Mouse (Mus musculus) cerebellum, postnatal 14 days (tissue): ENCODE results near the gene Nf2.
"Not testable (repeated sequence)": the region's sequence is repeated elsewhere in the genome, so short reads cannot be mapped to it uniquely, and the experiment has no call there.

Experiments used
- DNase-seq, 2 experiments: peaks; one replicate each; pipeline ENCODE4 v3.0.0; 2021; ENCODE audit warnings: mixed read lengths in 2 of 2

The Nf2 gene

DNA sequence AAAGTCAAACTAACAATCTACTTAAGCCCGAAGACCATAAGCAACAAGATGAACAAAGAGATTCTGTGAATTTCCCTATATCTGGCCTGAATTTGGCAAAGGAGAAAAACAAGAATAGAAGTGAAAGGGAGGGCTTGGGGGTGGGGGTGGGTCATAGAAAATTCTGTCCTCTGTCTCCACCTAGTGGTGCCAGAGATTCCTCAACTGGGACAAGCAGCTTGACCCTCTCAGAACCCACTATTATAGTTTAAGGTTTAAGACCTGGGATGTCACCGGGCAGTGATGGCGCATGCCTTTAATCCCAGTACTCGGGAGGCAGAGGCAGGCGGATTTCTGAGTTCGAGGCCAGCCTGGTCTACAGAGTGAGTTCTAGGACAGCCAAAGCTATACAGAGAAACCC lies 12.6 kb downstream of the Nf2 start:
- DNase-seq, result peak; percentile 70 to 77

DNA sequence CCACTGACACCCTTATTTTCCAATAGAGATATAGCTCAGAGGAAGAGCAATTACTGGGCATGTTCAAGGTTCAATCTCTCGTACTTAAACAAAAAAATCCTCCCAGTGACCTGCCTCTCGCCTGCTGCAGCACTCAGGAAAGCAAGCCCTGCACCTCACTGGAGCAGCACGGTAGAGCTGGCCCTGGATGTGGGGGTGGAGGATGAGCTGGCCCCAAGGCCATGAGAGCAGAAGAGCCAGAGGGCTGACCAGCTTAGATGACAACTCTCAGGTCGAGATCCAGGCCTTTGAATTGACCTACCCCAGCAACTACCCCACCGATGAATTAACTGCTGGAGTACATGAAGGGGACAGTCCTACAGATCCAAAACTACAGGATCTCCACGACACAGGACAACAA lies 13.9 kb downstream of the Nf2 start:
- no peak for DNase-seq

DNA sequence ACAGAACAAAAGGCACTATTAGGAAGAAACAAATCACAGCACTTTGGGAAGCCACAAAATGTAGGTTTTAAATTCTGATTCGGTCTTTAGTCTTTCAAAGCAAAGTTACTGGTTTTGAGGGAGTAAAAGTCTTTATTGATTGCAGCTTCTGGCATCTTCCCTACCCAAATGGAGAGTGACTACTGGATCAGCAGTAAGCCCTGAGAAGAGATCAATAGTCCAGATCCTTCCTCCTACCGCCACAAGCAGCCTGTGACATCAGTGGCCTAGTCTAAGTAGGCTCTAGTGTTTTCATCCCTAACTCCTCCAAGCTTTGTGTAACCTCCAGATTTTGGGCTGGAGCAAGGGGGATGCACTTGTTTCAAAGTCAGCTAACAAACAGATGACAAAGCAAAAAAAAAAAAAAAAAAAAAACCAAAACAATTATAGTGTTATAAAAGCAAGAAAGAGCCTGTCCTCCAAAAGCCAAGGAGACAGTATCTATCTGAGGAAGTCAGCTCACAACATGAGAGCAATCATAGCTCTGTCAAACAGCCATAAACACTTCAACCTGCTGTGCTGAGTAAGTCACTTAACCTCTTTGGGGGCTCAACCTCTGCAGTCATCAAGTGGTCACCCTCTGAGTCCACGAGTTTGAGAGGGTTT lies 15.9 kb downstream of the Nf2 start:
- DNase-seq, result no peak

DNA sequence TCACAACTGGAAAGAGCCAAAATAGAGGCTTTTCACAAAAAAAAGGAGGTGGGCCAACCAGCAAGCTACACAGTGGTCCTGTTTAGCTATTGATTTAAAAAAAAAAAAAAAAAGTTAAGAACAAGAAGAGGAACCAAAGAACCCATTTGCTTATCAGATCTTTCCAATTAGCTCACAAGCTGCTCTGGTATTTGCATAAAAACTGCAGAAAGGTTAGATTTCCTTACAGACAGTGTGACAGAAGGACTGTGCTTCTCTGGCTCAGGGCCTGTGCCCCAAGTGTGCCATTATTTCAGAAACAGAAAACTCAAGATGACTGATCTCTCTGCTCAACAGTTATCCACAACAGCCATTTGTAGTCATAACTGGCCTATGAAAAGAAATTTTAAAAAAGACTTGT lies 18.3 kb downstream of the Nf2 start:
- peak in 1 of 2 experiments; percentile 30 for DNase-seq

DNA sequence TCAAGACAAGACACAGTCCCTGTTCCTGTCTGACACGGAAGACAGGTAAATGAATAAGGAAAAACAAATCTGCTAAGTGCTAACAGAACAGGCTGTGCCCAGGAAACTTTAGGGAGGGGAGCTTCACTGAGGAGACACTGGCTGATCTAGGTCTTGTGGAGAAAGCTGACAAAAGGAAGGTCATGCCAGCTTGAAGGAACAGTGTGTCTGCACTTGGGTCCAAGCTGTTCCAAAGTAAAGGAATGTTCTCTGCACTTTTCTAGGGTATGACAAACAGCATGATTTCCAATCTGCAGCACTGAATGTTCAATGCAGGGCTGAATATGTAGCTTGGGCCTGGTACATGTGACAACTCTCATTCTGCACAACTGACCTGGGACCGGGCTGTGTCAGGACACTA lies 21.4 kb downstream of the Nf2 start:
- no peak for DNase-seq

DNA sequence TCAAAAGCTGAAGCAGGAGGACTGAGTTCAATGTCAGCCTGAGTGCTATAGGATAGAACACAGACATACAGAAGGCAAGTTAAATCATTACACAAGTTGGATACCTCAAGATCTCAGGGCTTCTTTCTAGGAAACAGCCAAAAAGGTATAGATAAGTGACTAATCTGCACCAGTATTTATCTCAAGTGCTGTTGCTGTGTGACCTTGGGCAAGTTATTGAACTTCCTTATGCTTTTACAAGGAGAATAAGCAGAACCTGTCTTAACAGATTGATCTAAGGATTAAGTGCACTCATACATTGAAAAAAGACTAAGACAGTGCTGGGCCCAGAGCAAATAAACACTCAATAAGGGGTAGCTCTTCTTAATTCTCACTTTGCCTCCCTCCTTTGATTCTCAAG lies 22.0 kb downstream of the Nf2 start:
- DNase-seq, result no peak

DNA sequence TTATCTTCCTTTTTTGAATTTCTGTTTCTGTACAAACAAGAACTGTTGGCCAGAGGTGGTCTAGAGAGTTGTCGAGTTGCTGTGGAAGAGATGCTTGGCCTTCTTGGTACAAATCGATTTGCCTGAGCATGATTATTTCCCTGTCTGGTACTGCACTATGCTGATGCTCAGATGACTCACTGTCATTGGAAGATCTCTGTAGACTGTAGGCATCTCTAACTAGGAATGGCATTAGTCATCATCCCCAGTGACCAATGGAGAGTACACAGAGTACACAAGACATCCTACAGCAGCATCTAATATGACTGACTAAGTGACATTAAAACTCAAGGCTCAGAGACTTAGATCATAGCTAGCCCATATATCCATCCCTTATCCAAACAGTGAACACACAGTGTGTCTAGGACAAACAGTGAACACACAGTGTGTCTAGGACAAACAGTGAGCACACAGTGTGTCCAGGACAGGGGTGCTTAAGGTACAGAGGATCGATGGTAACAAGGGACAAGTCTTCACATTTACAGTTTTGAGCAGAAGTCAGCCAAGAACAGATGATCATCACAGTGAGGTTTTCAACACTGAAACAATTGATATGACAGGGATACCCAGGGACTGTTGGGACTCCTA lies 23.1 kb downstream of the Nf2 start:
- no peak for DNase-seq

DNA sequence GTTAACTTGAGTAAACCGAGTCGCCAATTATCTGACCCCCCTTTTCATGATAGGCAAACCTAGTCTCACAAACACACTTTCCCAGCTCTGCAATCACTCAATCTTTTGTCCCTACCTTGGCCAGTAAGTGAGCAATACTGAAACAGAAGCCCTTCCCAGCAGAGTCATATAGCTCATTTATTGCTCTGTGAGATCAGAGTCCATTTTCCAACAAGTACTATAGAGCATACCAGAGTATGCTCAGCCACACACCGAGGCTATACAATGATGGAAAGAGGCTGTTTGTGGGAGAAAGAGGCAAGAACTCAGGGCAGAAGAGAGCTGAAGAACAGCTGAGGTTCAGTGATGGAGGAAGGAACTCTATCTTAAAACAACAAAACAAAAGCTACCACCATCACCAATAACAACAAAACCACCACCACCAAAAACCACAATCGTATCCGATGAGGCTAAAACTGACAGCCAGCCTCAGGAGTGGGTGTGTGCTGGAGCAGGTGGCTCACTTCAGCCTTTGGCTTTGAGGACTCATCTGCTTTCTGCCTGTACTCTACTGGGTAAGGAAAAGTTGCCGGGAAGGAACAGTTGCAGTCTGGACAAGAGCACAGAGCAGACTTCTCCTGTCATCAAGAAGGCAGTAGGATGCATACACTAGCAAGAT lies 25.6 kb downstream of the Nf2 start:
- no peak for DNase-seq

DNA sequence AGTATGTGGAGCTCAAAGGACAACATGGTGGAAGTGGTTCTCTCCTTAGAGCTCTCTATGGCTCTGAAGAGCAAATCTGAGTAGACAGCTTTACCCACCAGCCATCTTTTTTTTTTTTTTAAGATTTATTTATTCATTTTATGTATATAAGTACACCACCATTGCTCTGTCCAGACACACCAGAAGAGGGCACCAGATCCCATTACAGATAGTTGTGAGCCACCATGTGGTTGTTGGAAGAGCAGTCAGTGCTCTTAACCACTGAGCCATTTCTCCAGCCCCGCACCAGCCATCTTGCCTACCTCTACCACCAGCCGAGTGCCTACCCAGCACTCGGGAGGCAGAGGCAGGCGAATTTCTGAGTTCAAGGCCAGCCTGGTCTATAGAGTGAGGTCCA lies 26.9 kb downstream of the Nf2 start:
- peak in 1 of 2 experiments; percentile 12 for DNase-seq

DNA sequence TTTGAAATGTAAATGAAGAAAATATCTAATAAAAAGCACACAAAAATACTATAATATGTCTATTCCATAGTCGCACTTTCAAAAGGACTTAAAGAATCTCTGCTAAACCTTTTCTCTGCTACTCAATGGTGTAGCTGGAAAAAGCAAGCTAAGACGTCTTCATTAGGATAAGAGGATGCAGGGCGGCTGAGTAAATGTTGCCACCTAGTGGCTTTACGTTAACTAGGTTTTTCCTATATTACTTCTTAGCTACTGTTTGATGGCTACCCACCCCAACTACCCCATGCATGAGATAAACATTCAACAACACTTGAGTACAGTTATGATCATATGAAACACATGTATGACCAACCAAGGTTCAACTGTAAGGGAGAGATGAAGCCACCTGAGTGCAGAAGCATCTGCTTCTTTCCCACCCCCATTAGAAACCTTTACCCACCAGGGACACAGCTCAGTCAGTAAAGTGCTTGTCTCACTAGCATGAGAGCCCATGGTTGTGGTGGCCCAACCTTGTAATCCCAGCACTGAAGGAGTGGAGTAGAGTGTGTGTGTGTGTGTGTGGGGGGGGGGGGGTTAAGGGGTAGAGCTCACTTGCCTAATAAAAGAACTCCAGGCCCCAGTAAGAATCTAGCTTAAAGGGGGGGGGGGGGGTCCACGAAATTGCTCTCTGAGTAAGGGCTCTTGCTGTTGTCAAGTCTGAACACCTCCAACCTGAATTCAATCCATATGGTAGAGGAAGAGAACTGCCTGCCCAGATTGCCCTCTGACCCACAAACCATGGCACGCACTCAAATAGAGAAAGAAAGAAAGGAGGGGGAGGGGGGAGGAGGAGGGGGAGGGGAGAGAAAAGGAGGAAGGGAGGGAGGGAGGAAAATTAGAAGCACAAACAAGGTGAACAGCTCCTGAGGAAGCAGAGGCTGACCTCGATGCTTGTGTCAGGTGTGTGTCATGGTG lies 27.6 kb downstream of the Nf2 start:
- peak; percentile 28 to 49 for DNase-seq

DNA sequence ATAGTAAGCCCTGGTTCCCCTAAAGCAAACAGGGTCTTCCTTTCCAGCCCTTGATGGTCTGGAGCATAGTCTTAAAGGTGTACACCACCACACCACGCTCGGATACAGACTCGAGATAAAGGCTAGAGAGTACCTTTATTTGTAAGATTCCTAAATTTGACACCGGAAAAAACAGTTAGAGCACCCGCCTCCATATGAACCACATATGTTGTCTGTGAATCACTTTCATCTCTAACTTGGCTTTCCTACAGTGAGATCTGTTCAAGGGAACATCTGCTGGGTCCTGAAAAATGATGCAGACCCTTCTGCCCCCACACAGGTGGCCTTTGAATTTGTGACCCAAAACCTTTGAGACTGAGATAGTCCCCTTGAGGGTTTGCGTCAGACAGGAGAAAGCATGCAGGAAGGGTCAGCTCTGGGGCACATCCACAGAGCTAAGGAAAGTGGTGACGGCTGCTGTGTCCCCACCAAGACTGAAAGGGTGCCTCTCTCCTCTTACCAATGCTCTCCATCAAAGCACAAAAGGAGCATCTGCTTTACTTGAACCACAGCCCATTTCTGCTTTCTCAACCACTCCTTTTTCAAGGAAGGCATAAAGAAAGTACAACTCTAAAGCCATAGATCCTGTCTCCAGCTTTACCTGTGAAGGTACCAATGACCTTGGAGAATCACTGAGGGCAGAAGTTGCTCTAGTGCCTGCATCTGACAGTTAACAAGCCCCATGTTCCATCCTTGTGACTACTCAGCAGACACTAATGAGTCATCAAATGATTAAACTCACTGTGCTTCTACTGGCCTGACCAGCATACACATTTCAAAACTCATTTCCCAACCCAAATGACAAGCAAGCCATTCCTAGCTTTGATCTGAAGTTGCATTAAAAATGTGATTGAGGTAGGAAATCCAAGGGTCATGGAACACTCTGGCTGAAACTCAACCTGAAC lies 34.6 kb downstream of the Nf2 start:
- DNase-seq, result no peak

DNA sequence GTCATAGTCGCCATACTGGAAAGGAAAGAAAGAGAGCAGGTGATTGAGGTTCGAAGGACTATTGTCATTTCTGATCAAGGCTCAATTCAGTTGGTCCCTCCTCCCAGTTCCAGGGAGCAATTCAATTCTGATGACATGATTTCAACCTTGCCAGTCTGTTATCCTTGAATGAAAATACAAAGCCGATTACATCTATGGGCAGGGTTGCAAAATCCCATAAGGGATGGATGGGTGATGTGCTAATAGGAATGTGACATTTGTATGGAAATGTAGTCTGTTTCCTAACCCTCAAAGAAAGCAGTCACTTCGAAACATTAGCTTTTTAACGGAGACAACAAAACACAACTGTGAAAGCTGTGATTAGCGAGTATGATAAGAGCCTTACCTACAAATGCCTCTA lies 41.0 kb downstream of the Nf2 start:
- DNase-seq, result no peak

DNA sequence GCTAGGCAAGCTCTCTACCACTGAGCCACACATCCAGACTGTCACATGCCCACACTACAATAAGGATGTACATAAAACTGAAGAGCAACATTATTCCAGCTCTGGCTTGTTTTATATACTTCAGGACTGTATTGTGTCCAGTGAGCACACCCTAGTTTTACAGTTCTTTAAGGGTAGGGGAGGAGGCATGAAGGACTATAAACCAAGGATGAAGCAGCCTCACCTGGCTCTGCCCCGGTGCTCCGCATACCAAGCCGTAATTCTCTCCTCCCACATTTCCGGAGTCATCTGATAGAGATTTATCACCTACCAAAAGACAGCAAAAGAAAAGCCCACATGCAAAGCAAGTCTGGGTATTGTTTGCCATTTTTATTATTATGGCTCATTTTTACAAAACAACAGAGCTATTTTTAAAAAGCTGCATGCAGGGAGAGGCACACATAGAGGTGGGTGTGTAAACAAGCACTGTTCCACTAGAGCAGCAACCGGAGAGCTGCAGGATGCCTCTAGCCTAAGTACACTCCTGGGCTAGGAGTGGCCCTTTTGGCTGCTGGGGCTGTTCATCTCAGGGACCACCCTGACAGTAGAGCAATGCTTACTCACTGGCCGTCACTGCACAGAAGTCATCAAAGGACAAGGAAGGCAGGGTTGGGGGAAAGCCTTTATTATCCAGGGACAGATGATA lies 43.2 kb downstream of the Nf2 start:
- DNase-seq, result no peak

DNA sequence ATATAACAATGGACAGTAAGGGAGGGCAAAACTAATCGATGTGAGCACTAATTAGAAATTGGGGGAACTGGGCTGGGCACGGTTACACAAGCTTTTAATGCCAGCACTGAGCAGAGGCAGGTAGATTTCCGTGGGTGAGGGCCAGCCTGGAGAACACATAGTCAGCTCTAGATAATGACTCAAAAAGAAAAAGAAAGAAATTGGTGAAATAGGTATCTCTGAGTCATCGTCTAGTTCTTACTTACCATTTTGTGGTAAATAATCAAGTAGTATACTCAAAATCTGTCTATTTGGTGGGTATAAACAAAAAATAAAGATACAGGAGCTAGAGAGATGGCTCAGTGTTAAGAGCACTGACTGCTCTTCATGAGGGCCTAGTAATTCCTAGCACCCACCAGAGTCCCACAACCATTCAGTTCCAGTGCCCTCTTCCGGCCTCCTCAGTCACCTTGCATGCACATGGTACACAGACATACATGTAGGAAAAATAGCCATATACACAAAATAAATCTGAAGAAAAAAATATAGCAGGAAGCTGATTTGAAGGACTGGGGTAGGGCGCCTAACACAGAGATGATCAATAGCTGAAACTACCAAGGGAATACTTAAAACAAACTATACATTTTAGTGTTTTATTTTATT lies 44.3 kb downstream of the Nf2 start:
- DNase-seq, result no peak

DNA sequence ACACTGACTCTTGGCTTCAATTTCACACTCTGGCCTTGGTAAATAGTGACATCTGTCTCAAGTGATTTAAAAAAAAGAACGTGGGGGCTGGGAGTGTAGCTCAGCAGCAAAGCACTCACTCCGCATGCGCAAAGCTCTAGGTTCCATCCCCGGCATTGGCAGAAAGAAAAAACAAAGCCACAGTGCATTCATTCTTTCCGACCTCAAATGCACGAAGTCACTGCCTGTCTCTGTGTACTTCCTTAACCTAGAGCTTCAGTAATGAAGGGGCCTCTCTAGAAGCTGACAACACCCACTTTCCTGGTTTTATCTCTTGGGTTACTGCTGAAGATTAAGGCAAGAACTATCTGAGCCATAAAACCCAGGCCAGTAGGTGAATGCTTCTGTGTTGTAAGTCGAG lies 45.4 kb downstream of the Nf2 start:
- peak; percentile 12 to 13 for DNase-seq

DNA sequence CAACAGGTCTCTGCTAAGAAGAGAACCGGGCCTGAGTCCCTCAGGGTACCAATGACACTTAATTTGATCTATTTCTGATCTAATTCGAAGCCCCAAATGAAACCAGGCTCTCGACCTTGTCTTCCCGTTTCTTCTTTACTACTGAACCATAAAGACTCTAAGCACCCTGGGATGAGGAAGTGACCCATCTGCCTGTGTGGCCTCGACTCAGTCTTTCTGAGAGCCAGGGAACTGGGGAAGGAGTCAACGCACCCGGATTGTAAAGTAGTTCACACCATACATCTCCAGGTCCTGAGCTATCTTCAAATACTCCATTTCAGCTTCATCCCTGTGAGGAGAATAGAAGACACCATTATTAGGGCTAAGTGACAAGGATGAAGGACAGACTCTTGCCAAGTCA lies 45.9 kb downstream of the Nf2 start:
- DNase-seq, result peak in 1 of 2 experiments; percentile 14

DNA sequence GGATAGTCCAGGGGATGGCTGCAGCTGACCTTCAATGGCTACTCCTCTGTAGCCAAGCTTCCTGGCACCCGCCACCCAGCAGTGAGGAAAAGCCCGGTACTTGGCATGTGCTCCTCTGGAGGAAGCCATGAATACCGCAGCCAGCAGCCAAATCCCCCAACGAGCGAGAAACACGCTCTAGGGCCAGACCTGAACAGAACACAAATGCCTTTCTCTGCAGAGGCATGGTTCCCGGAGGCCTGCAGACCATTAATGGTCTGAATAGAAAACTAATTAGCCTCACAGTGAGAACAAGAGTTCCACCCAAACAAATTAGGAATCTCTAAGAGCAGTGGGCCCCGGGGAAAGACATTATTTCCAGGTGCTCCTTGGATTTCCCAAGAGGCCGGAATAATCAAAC lies 46.3 kb downstream of the Nf2 start:
- DNase-seq, result peak; percentile 80

DNA sequence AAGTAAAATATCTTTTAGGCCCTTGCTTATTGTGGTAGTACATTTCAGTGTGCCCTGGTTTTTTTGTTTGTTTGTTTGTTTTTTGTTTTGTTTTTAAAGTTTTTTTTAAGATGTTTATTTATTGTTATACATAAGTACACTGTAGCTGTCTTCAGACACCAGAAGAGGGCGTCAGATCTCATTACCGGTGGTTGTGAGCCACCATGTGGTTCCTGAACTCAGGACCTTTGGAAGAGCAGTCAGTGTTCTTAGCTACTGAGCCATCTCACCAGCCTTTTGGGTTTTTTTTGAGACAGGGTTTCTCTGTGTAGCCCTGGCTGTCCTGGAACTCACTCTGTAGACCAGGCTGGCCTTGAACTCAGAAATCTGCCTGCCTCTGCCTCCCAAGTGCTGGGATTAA lies 46.9 kb downstream of the Nf2 start:
- DNase-seq, result not testable (repeated sequence)

DNA sequence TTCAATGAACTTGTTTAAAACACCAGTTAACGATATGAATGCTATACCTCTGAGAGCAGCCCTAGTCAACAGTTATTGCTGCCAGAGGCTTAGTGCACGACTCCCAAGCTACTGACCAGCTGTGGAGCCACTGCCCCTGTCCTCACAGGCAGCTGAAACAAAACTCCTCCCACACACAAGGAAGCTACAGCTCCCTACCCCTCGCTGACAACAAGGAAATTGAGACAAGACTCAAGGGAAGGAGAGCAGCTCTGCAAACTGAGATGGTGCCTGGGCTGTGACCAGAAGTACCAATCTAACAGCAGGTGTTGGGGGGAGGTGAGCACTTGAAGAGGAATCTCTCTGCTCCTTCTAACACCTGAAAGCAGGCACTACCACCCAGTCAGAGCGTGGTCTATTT lies 48.7 kb downstream of the Nf2 start:
- DNase-seq, result no peak

DNA sequence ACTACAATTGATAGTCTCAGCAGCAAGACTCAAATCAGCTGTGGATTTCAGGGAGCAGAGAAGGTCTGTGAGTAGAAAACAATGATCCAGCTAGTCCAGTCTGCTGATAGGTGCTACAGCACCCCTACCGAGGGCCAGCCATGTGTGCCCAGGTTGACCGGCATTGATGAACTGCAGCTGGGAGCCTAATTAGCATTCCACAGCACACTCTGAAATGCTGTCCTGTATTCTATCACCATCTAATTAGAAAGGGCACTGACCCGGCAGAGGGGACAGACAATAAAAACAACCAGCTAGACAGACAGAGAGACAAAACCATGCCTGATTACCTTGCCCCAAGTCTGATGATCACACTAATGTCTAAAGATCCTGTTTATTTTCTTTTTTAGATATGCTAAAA lies 56.3 kb downstream of the Nf2 start:
- no peak for DNase-seq

DNA sequence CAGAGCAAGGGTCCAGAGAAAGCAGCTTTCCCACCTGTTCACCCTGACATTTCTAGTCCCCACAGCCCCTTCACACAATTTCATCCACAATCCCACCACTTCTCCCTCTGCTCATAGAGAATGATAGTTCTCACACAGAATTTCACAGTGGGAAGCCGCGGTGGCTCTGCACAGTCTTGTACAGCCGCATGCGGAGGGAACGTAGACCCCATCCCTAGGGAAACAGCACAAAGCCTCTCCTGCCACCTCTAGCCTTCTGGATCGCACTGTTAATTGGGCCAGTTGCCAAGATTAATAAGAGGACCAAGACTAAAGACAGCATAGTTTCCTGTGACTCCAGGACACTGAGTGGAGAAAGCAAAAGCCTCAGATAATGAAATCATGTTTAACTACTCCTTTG lies 57.8 kb downstream of the Nf2 start:
- DNase-seq, result no peak
